Mouse (Mus musculus): ENCODE results near the gene Gm6899. TPM values are rescaled to one million over a fixed set of nuclear protein-coding genes. Genes with fewer than 3 reads are reported as not detected.

The Gm6899 gene
- not detected in 2 replicates for polyA plus RNA-seq (2015; fragmentation: Nextera tagmentation; extraction: Ambion mirVana)

- Histone ChIP-seq H3K4me3 (peak within 1 kb of the TSS; percentile 96), H3K27me3 (no peaks in the 10 kb centered on the region), H3K4me2 (peak within 1 kb of the TSS; percentile 75), H3K36me3 (no peaks in the 10 kb centered on the region), H3K9ac (peak within 1 kb of the TSS; percentile 82), H3K27ac (peak within 1 kb of the TSS; percentile 90), H3K4me1 (replicated peaks) (peaks cover 10% of the 10 kb centered on the region), H3K9me3 (replicated peaks) (no peaks in the 10 kb centered on the region)
- under 1% methylated on average over 52 of the region's 60 CpGs for WGBS
- ATAC-seq (replicated peaks; ENCODE audit: insufficient number of reproducible peaks, insufficient read depth, low FRiP score, low read depth): peak; percentile 99
Observed at GRCm38 (mm10) chr11:26593061-26594059, at the start of gene Gm6899, which contains the start of gene Vrk2. Gm6899 (plus strand) TSS chr11:26593241. Vrk2 (minus strand) TSS chr11:26593999.

DNA sequence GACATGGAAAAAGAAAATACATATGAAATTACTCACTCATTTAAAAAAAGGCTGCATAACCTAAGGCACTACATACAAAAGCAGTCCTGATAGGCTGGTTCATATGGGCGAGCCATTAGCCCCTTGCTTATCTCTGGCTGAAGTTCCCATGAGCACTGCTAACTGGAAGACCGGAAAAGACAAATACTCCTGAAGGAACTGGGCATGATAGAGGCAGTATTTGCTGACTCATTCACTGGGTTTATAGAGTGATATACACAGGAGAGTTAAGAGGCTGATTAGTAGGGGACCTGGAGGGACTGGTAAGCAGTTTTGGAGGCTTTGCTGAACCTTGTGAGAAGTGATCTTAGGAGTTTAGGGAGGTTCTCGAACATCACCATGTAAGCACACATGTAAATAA is 41.5 kb upstream of the Gm6899 start:
- H3K9me3 ChIP-seq (replicated peaks): no peaks in the 10 kb centered on the region
- no peak overlapping the region for H3K27ac ChIP-seq
- H3K4me1 ChIP-seq (replicated peaks): no peaks in the 10 kb centered on the region
- no peaks in the 10 kb centered on the region for H3K36me3 ChIP-seq
- H3K9ac ChIP-seq: no peak overlapping the region
- H3K4me2 ChIP-seq: no peak overlapping the region
- WGBS: 69% methylated on average over 3 of the region's 3 CpGs
- H3K27me3 ChIP-seq: no peaks in the 10 kb centered on the region
- H3K4me3 ChIP-seq: no peak overlapping the region
- ATAC-seq (replicated peaks; ENCODE audit: insufficient number of reproducible peaks, insufficient read depth, low FRiP score, low read depth): no peak

DNA sequence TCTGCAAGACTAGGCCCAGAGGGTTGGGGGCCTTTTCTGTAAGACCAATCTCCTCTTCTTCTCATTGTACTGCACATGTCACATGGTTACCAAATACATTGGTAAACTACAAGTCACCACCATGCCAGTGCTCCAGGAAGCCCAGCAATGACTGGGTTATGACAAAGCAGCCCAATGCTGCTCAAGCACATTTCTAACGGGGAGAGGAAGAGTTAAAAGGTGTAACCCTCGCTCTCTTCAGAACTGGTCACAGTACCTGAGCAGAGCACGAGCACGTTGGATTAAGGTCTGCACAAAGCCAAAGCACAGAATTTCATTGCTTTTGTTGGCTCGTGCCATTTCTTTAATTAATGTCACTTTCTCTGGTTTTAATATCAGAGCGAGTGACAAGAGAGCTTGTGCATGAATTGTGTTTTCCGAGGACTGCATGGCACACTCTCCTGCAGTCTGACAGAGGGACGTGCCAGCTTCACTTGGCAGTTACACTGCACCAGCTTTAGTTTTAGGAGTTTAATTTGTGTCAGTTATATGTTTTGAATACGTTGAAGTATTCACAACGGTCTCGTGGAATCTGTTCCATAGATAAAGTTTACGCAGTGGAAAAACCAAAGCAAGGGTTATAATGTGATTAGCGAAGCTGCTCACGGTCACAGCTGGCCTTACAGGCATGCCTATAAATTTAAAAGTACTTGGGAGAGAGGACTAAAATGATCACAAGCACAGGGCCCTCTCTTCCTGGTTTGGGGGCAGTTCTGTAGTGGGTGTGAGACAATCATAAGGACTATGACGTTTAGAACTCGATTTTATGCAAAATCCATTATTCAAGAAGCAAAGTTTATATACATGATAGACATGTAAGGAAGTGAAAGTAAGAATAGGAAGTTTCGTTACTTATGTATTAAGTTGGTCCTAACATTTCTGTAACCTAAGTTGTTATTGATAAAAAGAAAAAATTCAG is 7.4 kb upstream of the Gm6899 start:
- no peak for ATAC-seq (replicated peaks; ENCODE audit: insufficient number of reproducible peaks, insufficient read depth, low FRiP score, low read depth)
- no peak overlapping the region for H3K9ac ChIP-seq
- no peaks in the 10 kb centered on the region for H3K9me3 ChIP-seq (replicated peaks)
- peaks cover 9% of the 10 kb centered on the region for H3K4me1 ChIP-seq (replicated peaks)
- H3K4me3 ChIP-seq: no peak overlapping the region
- no peak overlapping the region for H3K4me2 ChIP-seq
- no peaks in the 10 kb centered on the region for H3K27me3 ChIP-seq
- no peak overlapping the region for H3K27ac ChIP-seq
- 83% methylated on average over 17 of the region's 17 CpGs for WGBS
- no peaks in the 10 kb centered on the region for H3K36me3 ChIP-seq

DNA sequence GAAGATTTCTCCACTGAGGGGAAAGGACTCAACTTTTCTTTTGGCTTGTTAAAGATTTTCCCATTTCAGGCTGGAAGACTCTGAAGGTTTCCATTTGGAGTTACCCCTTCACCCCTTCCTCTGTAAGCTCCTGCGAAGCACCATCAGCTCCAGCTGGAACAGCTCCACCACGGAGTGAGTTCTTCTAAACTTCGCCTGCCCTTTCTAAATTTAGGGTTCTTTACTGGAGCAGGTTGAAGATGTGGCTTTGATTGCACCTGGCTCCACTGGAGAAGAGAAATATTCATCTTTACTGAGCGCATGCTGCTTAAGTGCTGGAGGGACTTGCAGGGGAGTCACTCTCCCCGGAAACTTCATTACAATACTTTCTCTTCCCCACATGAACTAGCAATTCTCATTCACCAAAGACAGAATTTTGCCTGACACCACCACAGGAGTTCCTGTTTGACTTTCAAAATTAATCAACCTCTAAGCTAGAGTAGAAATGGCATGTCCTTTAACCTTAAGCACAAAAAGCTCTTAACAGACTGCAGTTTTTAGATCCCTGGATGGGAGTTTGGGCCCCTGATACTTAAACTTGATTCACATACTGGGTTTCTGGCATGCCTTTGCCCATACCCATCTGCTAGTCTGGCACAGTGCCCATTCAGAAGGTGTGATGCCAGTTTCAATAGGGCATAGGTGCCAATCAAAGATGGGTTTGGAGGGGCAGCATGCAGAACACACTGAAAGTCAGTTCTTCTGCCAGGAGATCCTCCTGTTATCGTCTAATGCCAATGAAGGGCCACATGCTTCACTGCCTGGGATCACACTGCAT is 6.5 kb upstream of the Gm6899 start:
- no peak overlapping the region for H3K4me3 ChIP-seq
- peaks cover 9% of the 10 kb centered on the region for H3K4me1 ChIP-seq (replicated peaks)
- ATAC-seq (replicated peaks; ENCODE audit: insufficient number of reproducible peaks, insufficient read depth, low FRiP score, low read depth): no peak
- no peaks in the 10 kb centered on the region for H3K27me3 ChIP-seq
- H3K9me3 ChIP-seq (replicated peaks): no peaks in the 10 kb centered on the region
- no peaks in the 10 kb centered on the region for H3K36me3 ChIP-seq
- no peak overlapping the region for H3K4me2 ChIP-seq
- WGBS: 58% methylated on average over 6 of the region's 6 CpGs
- peak overlapping the region; percentile 5; the same call in 1 of the 2 replicates for H3K27ac ChIP-seq
- no peak overlapping the region for H3K9ac ChIP-seq

- Histone ChIP-seq H3K27ac (no peak overlapping the region), H3K4me2 (no peak overlapping the region), H3K4me3 (no peak overlapping the region), H3K9me3 (replicated peaks) (no peaks in the 10 kb centered on the region), H3K4me1 (replicated peaks) (peaks cover 9% of the 10 kb centered on the region), H3K36me3 (no peaks in the 10 kb centered on the region), H3K27me3 (no peaks in the 10 kb centered on the region), H3K9ac (no peak overlapping the region)
- 96% methylated on average over 1 of the region's 1 CpGs for WGBS
- ATAC-seq (replicated peaks; ENCODE audit: insufficient number of reproducible peaks, insufficient read depth, low FRiP score, low read depth): no peak
Observed at GRCm38 (mm10) chr11:26587184-26587524, 5.9 kb upstream of the Gm6899 start.

- ATAC-seq (replicated peaks; ENCODE audit: insufficient number of reproducible peaks, insufficient read depth, low FRiP score, low read depth): no peak
- no peaks in the 10 kb centered on the region for H3K27me3 ChIP-seq
Observed at GRCm38 (mm10) chr11:26592395-26593053, 517 bp upstream of the Gm6899 start.

GRCm38 (mm10) chr11:26594487-26594886 is 1.4 kb downstream of the Gm6899 start:
- no peak for ATAC-seq (replicated peaks; ENCODE audit: insufficient number of reproducible peaks, insufficient read depth, low FRiP score, low read depth)
- no peak overlapping the region for H3K4me3 ChIP-seq
- no peaks in the 10 kb centered on the region for H3K36me3 ChIP-seq
- no peak overlapping the region for H3K27ac ChIP-seq
- no peaks in the 10 kb centered on the region for H3K9me3 ChIP-seq (replicated peaks)
- H3K27me3 ChIP-seq: no peaks in the 10 kb centered on the region
- no CpG with 5 or more reads among the region's 1 CpGs for WGBS
- peaks cover 10% of the 10 kb centered on the region for H3K4me1 ChIP-seq (replicated peaks)
- H3K4me2 ChIP-seq: no peak overlapping the region
- H3K9ac ChIP-seq: no peak overlapping the region

More at GRCm38 (mm10) chr11:26592395-26593053, 517 bp upstream of the Gm6899 start:
- Histone ChIP-seq H3K9me3 (replicated peaks) (no peaks in the 10 kb centered on the region), H3K36me3 (no peaks in the 10 kb centered on the region), H3K9ac (peak overlapping the region; percentile 82), H3K4me3 (peak overlapping the region; percentile 96), H3K4me2 (peak overlapping the region; percentile 75), H3K27ac (peak overlapping the region; percentile 90), H3K4me1 (replicated peaks) (peaks cover 10% of the 10 kb centered on the region)
- 25% methylated on average over 6 of the region's 6 CpGs for WGBS

DNA sequence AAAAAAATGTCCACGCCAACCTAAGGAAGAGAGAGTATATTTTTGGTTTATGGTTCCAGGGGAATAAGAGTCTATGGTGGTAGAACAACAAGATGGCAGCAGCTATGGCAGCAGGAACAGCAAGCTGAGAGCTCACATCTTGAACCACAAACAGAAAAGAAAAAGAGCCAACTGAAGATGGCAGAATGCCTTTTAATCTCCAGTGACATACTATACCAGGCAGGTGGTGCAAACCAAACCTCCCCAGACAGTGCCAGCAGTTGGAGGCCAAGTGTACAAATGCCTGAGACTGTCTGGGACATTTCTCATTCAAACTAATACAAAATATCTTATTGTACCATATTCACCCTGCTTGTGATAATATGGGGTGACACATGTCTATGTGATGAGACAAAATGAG is 3.1 kb downstream of the Gm6899 start:
- 89% methylated on average over 1 of the region's 1 CpGs for WGBS
- H3K27ac ChIP-seq: no peak overlapping the region
- no peaks in the 10 kb centered on the region for H3K9me3 ChIP-seq (replicated peaks)
- no peak overlapping the region for H3K4me3 ChIP-seq
- H3K36me3 ChIP-seq: no peaks in the 10 kb centered on the region
- no peak for ATAC-seq (replicated peaks; ENCODE audit: insufficient number of reproducible peaks, insufficient read depth, low FRiP score, low read depth)
- H3K27me3 ChIP-seq: no peaks in the 10 kb centered on the region
- no peak overlapping the region for H3K9ac ChIP-seq
- no peak overlapping the region for H3K4me2 ChIP-seq
- peaks cover 10% of the 10 kb centered on the region for H3K4me1 ChIP-seq (replicated peaks)

DNA sequence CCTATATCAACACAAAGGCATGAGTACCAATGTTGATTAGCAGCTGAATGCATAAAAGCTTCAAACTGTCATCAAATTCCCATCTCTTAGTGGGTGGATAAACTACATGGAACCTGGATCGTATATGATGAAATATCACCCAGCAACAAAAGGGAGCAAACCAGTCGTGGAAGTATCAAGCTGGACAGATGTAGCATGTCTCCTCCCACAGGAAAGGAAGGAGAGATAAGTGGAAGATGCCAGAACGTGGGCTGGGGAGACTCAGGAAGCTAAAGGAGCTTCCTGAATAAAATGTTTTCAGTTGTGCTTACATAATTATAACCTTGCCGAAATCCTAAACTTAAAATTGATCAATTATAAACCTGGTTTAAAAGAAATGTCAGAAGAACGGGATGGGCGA is 4.1 kb downstream of the Gm6899 start:
- no peak overlapping the region for H3K9ac ChIP-seq
- H3K4me2 ChIP-seq: no peak overlapping the region
- WGBS: 52% methylated on average over 6 of the region's 6 CpGs
- no peaks in the 10 kb centered on the region for H3K36me3 ChIP-seq
- H3K4me3 ChIP-seq: no peak overlapping the region
- H3K27ac ChIP-seq: no peak overlapping the region
- H3K27me3 ChIP-seq: no peaks in the 10 kb centered on the region
- no peaks in the 10 kb centered on the region for H3K9me3 ChIP-seq (replicated peaks)
- H3K4me1 ChIP-seq (replicated peaks): peaks cover 10% of the 10 kb centered on the region
- ATAC-seq (replicated peaks; ENCODE audit: insufficient number of reproducible peaks, insufficient read depth, low FRiP score, low read depth): no peak

- no peak overlapping the region for H3K4me2 ChIP-seq
- no peak overlapping the region for H3K4me3 ChIP-seq
- 76% methylated on average over 6 of the region's 6 CpGs for WGBS
- no peaks in the 10 kb centered on the region for H3K9me3 ChIP-seq (replicated peaks)
- H3K9ac ChIP-seq: no peak overlapping the region
- no peaks in the 10 kb centered on the region for H3K36me3 ChIP-seq
- ATAC-seq (replicated peaks; ENCODE audit: insufficient number of reproducible peaks, insufficient read depth, low FRiP score, low read depth): no peak
- no peak overlapping the region for H3K27ac ChIP-seq
- H3K4me1 ChIP-seq (replicated peaks): peaks cover 4% of the 10 kb centered on the region
- no peaks in the 10 kb centered on the region for H3K27me3 ChIP-seq
Observed at GRCm38 (mm10) chr11:26597761-26598160, 4.7 kb downstream of the Gm6899 start.

Data from heart, embryonic 15.5 days (tissue).